Mouse (Mus musculus) embryonic fibroblast, embryonic 13.5 days (primary cell): ENCODE results near the gene Qsox1.

Experiments
- CTCF ChIP-seq: IDR thresholded peaks from 2 replicates; pipeline ENCODE4 v1.5.1; 2011; ENCODE audit warnings: mild to moderate bottlenecking, control low read depth, low read length, moderate library complexity, borderline replicate concordance; ENCODE audit not compliant: insufficient read depth
- POLR2A ChIP-seq: IDR thresholded peaks from 2 replicates; pipeline ENCODE4 v1.6.1; 2011; ENCODE audit warnings: low read depth, mild to moderate bottlenecking, control low read depth, low read length, moderate library complexity

DNA sequence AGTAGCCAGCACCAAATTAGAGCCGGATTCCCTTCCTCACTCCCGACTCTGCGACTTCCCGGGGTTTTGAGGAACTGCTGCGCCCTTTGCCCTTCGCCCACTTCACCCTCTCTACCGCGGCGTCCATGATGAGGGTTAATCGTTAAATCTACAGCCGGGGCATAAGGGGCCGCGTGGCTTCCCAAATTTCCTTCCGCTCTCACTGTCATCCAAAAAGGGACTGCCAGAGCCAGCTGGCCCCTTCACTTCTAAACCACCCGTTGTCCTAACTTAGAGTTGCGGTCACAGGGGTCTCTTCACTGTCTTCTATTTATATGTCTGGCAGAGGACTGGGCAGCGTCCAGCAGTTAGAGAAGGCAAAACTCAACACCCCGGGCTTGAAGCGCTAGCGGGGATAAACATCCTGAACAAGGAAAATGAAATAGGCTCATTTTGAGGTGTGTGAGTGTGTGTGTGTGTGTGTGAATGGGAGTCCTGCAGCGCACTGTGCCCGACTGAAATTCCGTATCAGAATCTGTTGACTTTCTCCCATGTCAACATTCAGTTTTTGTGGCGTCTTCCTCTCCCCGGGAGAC, 74.8 kb downstream of the Qsox1 start:
- no peak for TF ChIP-seq CTCF
- no peak for TF ChIP-seq POLR2A
